Mouse (Mus musculus) liver, embryonic 13.5 days (tissue): Measurements from ENCODE around the gene Cryz. TPM values are rescaled to one million over a fixed set of nuclear protein-coding genes. Genes with fewer than 3 reads are reported as not detected.
A peak's percentile ranks its signal among the peaks of the same experiment; 100 is the strongest.
"Not testable (repeated sequence)": the region's sequence is repeated elsewhere in the genome, so short reads cannot be mapped to it uniquely, and the experiment has no call there.

Experiments used
- ATAC-seq: fragments of 200-750 bp; cut with Nextera tagmentation; 2 replicates; pipeline ENCODE4 v1.8.0; 2017; ENCODE audit warnings: low read depth, mild to moderate bottlenecking, moderate number of reproducible peaks, moderate library complexity
- DNase-seq: peaks from one replicate; pipeline ENCODE4 v3.0.0; 2022
- H3K27ac ChIP-seq: fragments of 300-500 bp; sonication (generic); 2 replicates; pipeline ENCODE4 v1.5.1; 2015; ENCODE audit warnings: moderate library complexity, mild to moderate bottlenecking, inconsistent platforms
- H3K27me3 ChIP-seq: fragments of 300-500 bp; sonication (generic); 2 replicates; pipeline ENCODE4 v1.6.1; 2015; ENCODE audit warnings: mild to moderate bottlenecking, inconsistent platforms
- H3K36me3 ChIP-seq: fragments of 300-500 bp; sonication (generic); 2 replicates; pipeline ENCODE4 v1.6.1; 2015; ENCODE audit warnings: mild to moderate bottlenecking, inconsistent platforms
- H3K4me1 ChIP-seq: fragments of 300-500 bp; sonication (generic); replicated peaks from 2 replicates; pipeline ENCODE4 v1.6.1; 2015; ENCODE audit warnings: inconsistent platforms
- H3K4me2 ChIP-seq: fragments of 300-500 bp; sonication (generic); 2 replicates; pipeline ENCODE4 v1.6.1; 2015; ENCODE audit warnings: inconsistent platforms, mild to moderate bottlenecking, moderate library complexity
- H3K4me3 ChIP-seq: fragments of 300-500 bp; sonication (generic); replicated peaks from 2 replicates; pipeline ENCODE4 v1.5.1; 2015; ENCODE audit warnings: mild to moderate bottlenecking, inconsistent platforms
- H3K9ac ChIP-seq: fragments of 300-500 bp; sonication (generic); 2 replicates; pipeline ENCODE4 v1.6.1; 2015; ENCODE audit warnings: mild to moderate bottlenecking, inconsistent platforms
- H3K9me3 ChIP-seq: fragments of 300-500 bp; sonication (generic); replicated peaks from 2 replicates; pipeline ENCODE4 v1.6.1; 2016; ENCODE audit warnings: inconsistent platforms
- WGBS: fragments of 180-500 bp; shearing (Covaris S2); methylation state at CpG from one replicate; pipeline ENCODE4 v1.1.7; 2015; ENCODE audit not compliant: insufficient replicate concordance; 5-methylcytosine and 5-hydroxymethylcytosine counted together
- polyA plus RNA-seq: library from polyadenylated mRNA; unstranded; fragments of >200 nt; fragmentation: Nextera tagmentation; extraction: Ambion mirVana; gene quantifications from 2 replicates; pipeline ENCODE4 v1.2.1, GENCODE M21; 2015

Cryz gene
- polyA plus RNA-seq, 1 experiment from 2014 or later: 13.6 TPM

DNA sequence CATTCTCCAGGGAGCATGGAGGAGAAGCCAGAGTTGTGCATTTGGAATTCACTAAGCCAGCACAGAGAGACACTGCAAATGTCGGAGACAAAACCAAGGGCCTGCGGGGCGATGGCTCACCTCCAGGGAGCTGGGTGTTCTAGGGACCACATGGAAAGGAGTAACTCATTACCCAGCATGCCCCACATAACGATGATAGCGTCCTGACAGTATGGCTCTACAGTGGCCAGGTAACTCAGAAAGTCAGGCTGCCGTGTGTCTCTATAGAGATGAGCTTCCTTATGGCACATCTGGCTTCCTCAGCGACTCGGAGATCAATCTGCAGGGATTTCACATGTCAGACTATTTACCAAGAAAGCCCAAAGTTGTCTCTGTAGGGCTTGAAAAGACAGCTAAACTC, 18.3 kb downstream of the Cryz start:
- no peak overlapping the region for H3K4me3 ChIP-seq
- H3K4me2 ChIP-seq: no peak overlapping the region
- H3K9me3 ChIP-seq: no peaks in the 10 kb centered on the region
- no peak overlapping the region for H3K9ac ChIP-seq
- no peaks in the 10 kb centered on the region for H3K27me3 ChIP-seq
- DNase-seq: no peak
- H3K36me3 ChIP-seq: peaks cover 26% of the 10 kb centered on the region
- ATAC-seq: no peak
- no peak overlapping the region for H3K27ac ChIP-seq
- 85% methylated on average over 8 of the region's 8 CpGs for WGBS
- H3K4me1 ChIP-seq: no peaks in the 10 kb centered on the region

DNA sequence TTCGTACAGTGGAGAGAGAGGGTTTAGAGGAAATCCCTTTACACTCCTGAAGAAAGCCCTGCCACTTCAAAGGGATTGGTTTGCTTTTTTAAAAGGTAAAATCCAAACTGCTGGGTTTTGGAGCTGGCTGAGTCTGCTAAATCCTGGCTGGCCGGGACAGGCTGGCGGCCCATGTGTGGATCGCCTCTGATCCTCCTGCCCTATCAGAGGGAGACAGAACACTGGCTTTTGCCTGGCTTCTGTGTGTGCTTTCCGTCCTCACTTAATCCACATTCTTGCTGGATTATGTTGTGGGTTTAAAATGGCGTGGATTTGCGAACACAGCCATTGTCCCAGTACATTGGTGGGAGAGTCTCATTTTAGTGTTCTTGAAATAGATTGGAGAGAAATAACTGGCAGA, 18.8 kb downstream of the Cryz start:
- ATAC-seq (no peak), DNase-seq (no peak)
- Histone ChIP-seq H3K4me1 (no peaks in the 10 kb centered on the region), H3K9me3 (no peaks in the 10 kb centered on the region), H3K4me2 (no peak overlapping the region), H3K4me3 (no peak overlapping the region), H3K9ac (no peak overlapping the region), H3K27ac (no peak overlapping the region), H3K27me3 (no peaks in the 10 kb centered on the region), H3K36me3 (peaks cover 26% of the 10 kb centered on the region)
- WGBS: 82% methylated on average over 7 of the region's 7 CpGs

DNA sequence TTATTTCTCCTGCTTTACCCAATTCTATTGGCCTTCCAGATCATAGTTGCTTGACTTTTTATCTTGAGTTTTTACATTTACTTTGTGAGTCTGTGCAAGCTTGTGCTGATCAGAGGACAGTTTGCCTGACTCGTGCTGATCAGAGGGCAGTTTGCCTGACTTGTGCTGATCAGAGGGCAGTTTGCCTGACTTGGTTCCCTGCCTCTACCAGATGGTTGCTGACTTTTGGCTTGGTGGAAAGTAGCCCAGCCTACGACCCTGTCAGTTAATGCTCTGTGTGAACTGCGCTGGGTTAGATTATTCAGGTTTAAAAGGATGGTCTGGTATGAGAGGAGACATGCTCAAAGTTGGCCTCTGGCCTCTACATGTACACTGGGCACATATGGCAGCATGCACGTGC, 19.6 kb downstream of the Cryz start:
- Histone ChIP-seq H3K4me3 (no peak overlapping the region), H3K4me2 (no peak overlapping the region), H3K9ac (no peak overlapping the region), H3K27me3 (no peaks in the 10 kb centered on the region), H3K27ac (no peak overlapping the region), H3K36me3 (peaks cover 25% of the 10 kb centered on the region), H3K4me1 (no peaks in the 10 kb centered on the region), H3K9me3 (no peaks in the 10 kb centered on the region)
- ATAC-seq (no peak), DNase-seq (no peak)
- 68% methylated on average over 4 of the region's 4 CpGs for WGBS

DNA sequence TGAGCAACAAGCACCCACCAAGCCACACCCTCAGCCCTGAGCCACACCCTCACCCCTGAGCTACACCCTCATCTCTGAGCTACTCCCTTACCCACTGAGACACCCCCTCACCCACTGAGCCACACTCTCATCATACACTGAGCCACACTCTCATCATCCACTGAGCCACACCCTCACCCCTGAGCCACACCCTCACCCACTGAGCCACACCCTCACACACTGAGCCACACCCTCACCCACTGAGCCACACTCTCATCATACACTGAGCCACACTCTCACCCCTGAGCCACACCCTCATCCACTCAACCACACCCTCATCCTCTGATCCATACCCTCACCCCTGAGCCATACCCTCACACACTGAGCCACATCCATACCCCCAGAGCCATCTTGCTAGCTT, 31.8 kb downstream of the Cryz start:
- H3K4me1 ChIP-seq: peaks cover 6% of the 10 kb centered on the region
- H3K4me3 ChIP-seq: no peak overlapping the region
- ATAC-seq (peak; percentile 95), DNase-seq (peak; percentile 6)
- no peak overlapping the region for H3K4me2 ChIP-seq
- no peaks in the 10 kb centered on the region for H3K9me3 ChIP-seq
- no peak overlapping the region for H3K27ac ChIP-seq
- H3K36me3 ChIP-seq: no peaks in the 10 kb centered on the region
- H3K27me3 ChIP-seq: no peaks in the 10 kb centered on the region
- H3K9ac ChIP-seq: no peak overlapping the region

DNA sequence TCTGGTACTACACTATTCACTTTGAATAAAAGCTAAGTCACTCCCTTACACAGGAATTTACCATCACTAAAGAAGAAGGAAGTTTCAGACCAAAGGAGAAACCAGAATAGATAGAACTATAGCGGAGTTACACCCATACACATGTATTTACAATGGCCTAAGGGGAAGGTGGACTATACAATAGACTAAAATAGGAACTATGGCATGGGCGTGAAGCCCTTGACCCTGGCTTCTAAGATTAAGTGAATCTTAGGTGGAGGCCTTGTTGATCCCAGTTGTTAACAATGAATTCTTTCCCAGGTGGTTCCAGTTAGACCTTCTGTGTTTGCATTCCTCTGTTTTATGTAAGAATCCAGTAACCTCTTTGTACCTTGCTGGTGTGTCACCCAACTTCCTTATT, 34.8 kb downstream of the Cryz start:
- H3K9ac ChIP-seq, H3K36me3 ChIP-seq, ATAC-seq, H3K4me2 ChIP-seq, H3K9me3 ChIP-seq, H3K4me1 ChIP-seq, H3K27ac ChIP-seq, H3K27me3 ChIP-seq, DNase-seq, H3K4me3 ChIP-seq: not testable (repeated sequence)
- WGBS: 61% methylated on average over 2 of the region's 2 CpGs

DNA sequence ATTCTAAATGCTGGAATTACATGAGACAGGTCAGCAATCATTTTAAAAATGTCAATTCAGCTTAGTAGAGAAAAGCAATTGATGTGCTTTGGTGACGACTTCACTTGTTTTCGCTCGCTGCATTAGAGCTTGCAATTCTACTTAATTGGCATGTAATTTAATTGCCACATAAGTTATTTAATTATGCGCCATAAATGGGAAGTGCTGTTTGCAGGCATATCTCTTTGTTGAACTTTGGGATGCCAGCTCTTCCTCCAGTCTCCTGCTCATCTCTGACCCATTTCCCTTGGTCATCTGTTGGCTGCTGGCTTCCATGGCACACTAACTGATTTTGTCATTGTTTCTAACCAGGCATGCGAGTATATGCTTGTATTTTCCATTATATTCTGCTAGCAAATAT, 36.6 kb downstream of the Cryz start:
- DNase-seq: no peak
- no peak for ATAC-seq
- H3K4me1 ChIP-seq: peaks cover 4% of the 10 kb centered on the region
- H3K4me2 ChIP-seq: no peak overlapping the region
- no peak overlapping the region for H3K9ac ChIP-seq
- H3K36me3 ChIP-seq: no peaks in the 10 kb centered on the region
- H3K4me3 ChIP-seq: no peak overlapping the region
- WGBS: 70% methylated on average over 5 of the region's 5 CpGs
- no peak overlapping the region for H3K27ac ChIP-seq
- H3K9me3 ChIP-seq: no peaks in the 10 kb centered on the region
- no peaks in the 10 kb centered on the region for H3K27me3 ChIP-seq

DNA sequence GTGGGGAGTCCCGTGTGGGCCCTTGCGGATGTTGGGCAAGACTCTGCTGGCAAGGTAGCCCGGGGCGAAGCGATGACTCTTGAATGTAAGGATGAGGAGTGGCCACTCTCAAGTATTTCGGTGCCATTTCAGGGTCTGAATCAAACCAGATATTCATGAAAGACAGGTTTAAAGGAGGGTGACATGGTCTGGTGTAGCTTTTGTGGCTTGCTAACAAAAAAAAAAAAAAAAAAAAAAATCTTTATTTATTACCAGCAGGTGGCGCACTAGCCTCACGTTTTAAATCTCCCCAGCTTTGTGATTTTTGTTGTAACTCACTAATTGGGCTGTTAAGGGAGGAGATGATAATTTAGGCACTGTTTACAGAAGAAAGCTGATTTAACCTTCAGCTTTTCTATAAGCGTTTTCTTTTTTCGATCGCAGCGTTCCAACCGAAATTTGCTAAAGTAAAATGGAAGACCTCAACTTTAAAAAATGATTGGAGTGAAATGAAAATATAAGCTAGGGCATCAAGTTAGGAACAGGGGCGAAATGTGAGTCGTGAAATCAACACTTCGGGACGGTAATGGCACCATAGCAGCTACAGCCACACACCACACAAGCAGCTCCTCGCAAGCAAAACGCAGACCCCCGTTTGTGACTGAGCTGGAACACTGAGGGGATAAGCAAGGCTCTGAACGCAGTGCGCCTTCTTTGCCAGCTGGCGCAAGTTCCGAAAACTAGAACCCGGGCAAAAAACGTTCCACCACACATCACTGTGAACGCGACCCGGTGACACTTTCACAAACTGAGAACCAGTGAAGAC, 50.3 kb downstream of the Cryz start:
- no peaks in the 10 kb centered on the region for H3K4me1 ChIP-seq
- no peak overlapping the region for H3K4me3 ChIP-seq
- H3K9me3 ChIP-seq: no peaks in the 10 kb centered on the region
- no peak for DNase-seq
- ATAC-seq: no peak
- no peaks in the 10 kb centered on the region for H3K27me3 ChIP-seq
- 0 out of 2 replicates have a peak overlapping the region, but pooled peaks have one; percentile 4 for H3K4me2 ChIP-seq
- WGBS: 47% methylated on average over 29 of the region's 29 CpGs
- H3K9ac ChIP-seq: no peak overlapping the region
- no peak overlapping the region for H3K27ac ChIP-seq
- H3K36me3 ChIP-seq: no peaks in the 10 kb centered on the region

DNA sequence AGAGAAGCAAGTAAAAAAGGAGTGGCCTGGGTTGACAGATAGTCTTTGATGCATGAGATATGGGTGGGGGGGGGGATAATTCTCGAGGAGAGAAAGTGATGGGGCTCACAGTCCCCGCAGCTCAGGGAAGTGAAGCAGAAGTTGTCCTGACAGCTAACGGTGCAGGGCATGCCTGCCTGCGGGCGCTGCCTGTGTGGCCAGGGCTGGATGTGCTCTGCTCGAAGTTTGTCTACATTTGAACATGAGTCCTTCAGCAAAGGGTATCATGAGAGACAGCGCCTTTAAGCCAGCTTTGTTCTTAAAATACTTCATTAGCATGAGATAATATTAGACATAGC, 50.9 kb downstream of the Cryz start:
- Histone ChIP-seq H3K4me3 (no peak overlapping the region), H3K27ac (no peak overlapping the region), H3K27me3 (no peaks in the 10 kb centered on the region), H3K4me2 (0 out of 2 replicates have a peak overlapping the region, but pooled peaks have one; percentile 4), H3K36me3 (no peaks in the 10 kb centered on the region), H3K4me1 (no peaks in the 10 kb centered on the region), H3K9me3 (no peaks in the 10 kb centered on the region), H3K9ac (no peak overlapping the region)
- DNase-seq (no peak), ATAC-seq (no peak)
- 39% methylated on average over 7 of the region's 7 CpGs for WGBS

DNA sequence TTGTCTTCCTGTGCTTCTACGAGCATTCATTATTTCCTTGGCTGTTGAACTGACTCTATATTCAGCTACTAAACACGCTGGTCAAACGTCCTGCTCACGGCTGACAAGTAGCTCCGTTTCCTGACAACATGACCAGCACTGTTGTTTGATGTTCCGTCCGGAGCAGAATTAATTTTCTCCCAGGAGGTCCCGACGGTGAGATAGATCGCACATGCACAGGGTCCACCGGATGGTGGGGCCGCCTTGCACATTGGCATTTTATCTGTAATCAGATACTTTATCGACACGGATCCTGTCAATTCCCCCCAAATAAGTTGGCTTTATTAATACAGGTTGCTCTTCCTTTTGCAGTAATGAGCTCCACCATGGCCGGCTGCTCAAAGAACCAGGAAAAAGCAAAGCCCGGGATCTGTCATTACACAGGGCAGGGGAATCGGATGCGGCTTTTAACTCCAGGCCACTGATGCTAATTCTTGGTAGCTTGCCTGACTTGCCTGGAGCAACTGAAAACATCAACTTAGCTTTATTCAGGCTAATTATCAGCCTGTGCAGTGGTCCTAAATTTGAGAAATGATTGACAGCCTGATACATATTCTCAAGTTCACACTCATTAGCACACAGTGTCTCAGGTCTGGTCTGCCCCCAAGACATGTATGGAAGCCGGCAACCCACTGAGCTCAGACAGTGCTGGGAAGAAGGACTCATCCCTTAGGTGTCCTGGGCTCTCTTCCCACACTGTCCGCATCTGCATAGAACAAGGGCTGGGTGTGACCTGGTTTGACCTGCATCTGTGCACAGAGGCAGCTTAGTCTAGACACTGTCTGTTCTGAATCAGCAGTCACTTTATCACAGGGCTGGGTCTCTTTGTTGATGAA, 53.1 kb downstream of the Cryz start:
- Histone ChIP-seq H3K9me3 (no peaks in the 10 kb centered on the region), H3K36me3 (no peaks in the 10 kb centered on the region), H3K27me3 (no peaks in the 10 kb centered on the region), H3K4me3 (no peak overlapping the region), H3K9ac (no peak overlapping the region), H3K27ac (no peak overlapping the region), H3K4me2 (no peak overlapping the region), H3K4me1 (no peaks in the 10 kb centered on the region)
- 73% methylated on average over 20 of the region's 20 CpGs for WGBS
- ATAC-seq (no peak), DNase-seq (no peak)

DNA sequence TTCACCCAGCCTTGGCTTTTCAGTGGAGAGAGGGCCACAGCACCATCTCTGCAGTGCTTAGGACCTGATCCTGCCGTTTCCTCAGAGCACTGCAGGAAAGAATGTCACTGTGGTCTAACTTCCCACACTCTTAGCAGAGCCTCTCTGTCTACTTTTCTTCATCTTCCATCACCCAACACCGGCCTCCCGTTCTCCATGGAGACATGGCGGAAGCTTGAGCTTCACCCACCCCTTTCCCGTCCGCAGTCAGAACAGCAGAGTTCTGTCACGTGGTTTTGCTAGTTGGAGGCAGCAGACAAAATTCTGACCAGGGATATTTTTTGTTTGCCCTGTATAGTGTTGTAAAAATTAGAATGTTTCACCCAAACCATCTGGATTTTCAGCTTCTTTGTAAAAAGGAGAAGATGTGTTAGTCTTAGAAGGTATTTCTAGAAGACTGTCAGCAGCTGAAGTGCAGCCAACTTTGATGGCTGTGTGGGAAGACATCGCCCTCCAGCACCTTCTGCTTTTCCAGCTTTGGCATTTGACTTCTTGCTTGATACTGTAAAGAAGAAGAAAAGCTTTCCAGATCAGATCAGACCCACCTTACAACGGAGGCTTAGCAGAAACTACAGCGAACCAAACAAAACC, 54.8 kb downstream of the Cryz start:
- Histone ChIP-seq H3K9ac (no peak overlapping the region), H3K27me3 (no peaks in the 10 kb centered on the region), H3K36me3 (no peaks in the 10 kb centered on the region), H3K4me2 (no peak overlapping the region), H3K4me3 (no peak overlapping the region), H3K27ac (no peak overlapping the region), H3K4me1 (no peaks in the 10 kb centered on the region), H3K9me3 (no peaks in the 10 kb centered on the region)
- ATAC-seq: no peak
- WGBS: 65% methylated on average over 10 of the region's 10 CpGs
- no peak for DNase-seq

DNA sequence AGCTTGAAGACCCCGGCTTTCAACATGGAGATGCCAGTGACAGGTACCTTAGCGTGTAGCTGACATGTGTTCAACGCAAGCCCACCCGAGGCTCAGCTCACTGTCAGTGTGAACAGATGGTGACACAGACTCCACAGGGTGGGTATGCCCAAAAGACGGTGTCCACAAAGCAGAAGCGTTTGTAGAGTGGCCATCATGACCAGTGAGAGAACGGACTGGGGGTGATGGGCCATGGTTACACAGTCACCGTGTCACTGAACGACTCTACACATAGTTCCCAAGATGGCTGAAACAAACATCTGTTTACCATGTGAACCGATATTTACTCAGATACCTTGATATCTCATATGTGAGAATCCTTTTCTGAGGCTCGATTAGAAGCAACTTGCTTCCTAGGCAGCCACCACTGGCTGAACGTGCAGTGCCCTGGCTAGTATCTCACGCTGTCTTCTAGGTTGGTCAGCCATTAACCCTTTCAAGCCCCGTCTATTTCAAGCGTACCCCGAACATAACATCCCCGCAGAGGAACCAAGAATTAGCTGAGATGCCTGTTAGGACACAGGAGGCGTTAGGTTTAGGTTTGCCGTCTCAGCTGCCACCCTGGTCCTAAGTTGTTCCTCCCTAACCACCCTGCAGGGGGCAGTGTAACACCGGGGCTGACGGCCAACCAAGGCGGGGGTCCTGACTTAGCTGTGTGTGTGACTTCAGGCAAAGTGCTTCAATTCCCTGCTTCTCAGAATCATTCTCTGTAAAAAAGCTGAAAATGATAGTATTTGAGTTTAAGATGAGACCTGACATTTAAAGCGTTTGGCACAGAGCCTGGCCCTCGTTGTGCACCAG, 56.3 kb downstream of the Cryz start:
- H3K4me2 ChIP-seq: no peak overlapping the region
- DNase-seq: peak; percentile 5
- H3K9me3 ChIP-seq: no peaks in the 10 kb centered on the region
- H3K9ac ChIP-seq: no peak overlapping the region
- H3K27ac ChIP-seq: no peak overlapping the region
- no peaks in the 10 kb centered on the region for H3K36me3 ChIP-seq
- no peak overlapping the region for H3K4me3 ChIP-seq
- H3K27me3 ChIP-seq: no peaks in the 10 kb centered on the region
- 42% methylated on average over 24 of the region's 24 CpGs for WGBS
- H3K4me1 ChIP-seq: no peaks in the 10 kb centered on the region
- no peak for ATAC-seq
